Mouse (Mus musculus) heart, embryonic 11.5 days (tissue): Measurements from ENCODE around the gene Cacna1d. TPM values are rescaled to one million over a fixed set of nuclear protein-coding genes. Genes with fewer than 3 reads are reported as not detected.

Experiments used
- ATAC-seq: fragments of 200-750 bp; cut with Nextera tagmentation; replicated peaks from 2 replicates; pipeline ENCODE4 v1.8.0; 2017; ENCODE audit warnings: moderate library complexity; ENCODE audit not compliant: insufficient number of reproducible peaks, low FRiP score, low TSS enrichment
- H3K27ac ChIP-seq: fragments of 300-500 bp; sonication (generic); 2 replicates; pipeline ENCODE4 v1.5.1; 2014; ENCODE audit warnings: mild to moderate bottlenecking, low read depth, low read length
- H3K27me3 ChIP-seq: fragments of 300-500 bp; sonication (generic); 2 replicates; pipeline ENCODE4 v1.6.1; 2014; ENCODE audit warnings: mild to moderate bottlenecking, low read length, mixed read lengths; ENCODE audit not compliant: control insufficient read depth, insufficient read depth
- H3K36me3 ChIP-seq: fragments of 300-500 bp; sonication (generic); 2 replicates; pipeline ENCODE4 v1.6.1; 2014; ENCODE audit warnings: mild to moderate bottlenecking, low read length, moderate library complexity, mixed read lengths; ENCODE audit not compliant: control insufficient read depth, insufficient read depth
- H3K4me1 ChIP-seq: fragments of 300-500 bp; sonication (generic); 2 replicates; pipeline ENCODE4 v1.6.1; 2014; ENCODE audit warnings: low read length; ENCODE audit not compliant: control insufficient read depth, insufficient read depth
- H3K4me2 ChIP-seq: fragments of 300-500 bp; sonication (generic); 2 replicates; pipeline ENCODE4 v1.6.1; 2014; ENCODE audit warnings: mild to moderate bottlenecking, moderate library complexity
- H3K4me3 ChIP-seq: fragments of 300-500 bp; sonication (generic); 2 replicates; pipeline ENCODE4 v1.5.1; 2014; ENCODE audit warnings: low read depth, low read length
- H3K9ac ChIP-seq: fragments of 300-500 bp; sonication (generic); 2 replicates; pipeline ENCODE4 v1.6.1; 2014; ENCODE audit warnings: mild to moderate bottlenecking, low read depth, low read length, moderate library complexity
- H3K9me3 ChIP-seq: fragments of 300-500 bp; sonication (generic); replicated peaks from 2 replicates; pipeline ENCODE4 v1.6.1; 2016; ENCODE audit warnings: low read length; ENCODE audit not compliant: control insufficient read depth
- WGBS: fragments of 180-500 bp; shearing (Covaris S2); extraction: QIAGEN DNeasy Blood & Tissue Kit; methylation state at CpG from one replicate; pipeline ENCODE4 v1.1.7; 2014; ENCODE audit not compliant: insufficient replicate concordance; 5-methylcytosine and 5-hydroxymethylcytosine counted together
- polyA plus RNA-seq: library from polyadenylated mRNA; unstranded; fragments of >200 nt; fragmentation: Nextera tagmentation; extraction: Ambion mirVana; gene quantifications from 2 replicates; pipeline ENCODE4 v1.2.1, GENCODE M21; 2014

Cacna1d gene
- polyA plus RNA-seq, 1 experiment from 2014 or later = 17.5 TPM

GRCm38 (mm10) chr14:30009864-30010560 lies 481.2 kb downstream of the Cacna1d start:
- Histone ChIP-seq H3K27me3 (peaks cover 30% of the 10 kb centered on the region), H3K4me1 (no peaks in the 10 kb centered on the region), H3K27ac (no peak overlapping the region), H3K4me3 (no peak overlapping the region), H3K36me3 (no peaks in the 10 kb centered on the region), H3K9ac (no peak overlapping the region), H3K9me3 (no peaks in the 10 kb centered on the region), H3K4me2 (no peak overlapping the region)
- no peak for ATAC-seq
- 79% methylated on average over 10 of the region's 10 CpGs for WGBS

DNA sequence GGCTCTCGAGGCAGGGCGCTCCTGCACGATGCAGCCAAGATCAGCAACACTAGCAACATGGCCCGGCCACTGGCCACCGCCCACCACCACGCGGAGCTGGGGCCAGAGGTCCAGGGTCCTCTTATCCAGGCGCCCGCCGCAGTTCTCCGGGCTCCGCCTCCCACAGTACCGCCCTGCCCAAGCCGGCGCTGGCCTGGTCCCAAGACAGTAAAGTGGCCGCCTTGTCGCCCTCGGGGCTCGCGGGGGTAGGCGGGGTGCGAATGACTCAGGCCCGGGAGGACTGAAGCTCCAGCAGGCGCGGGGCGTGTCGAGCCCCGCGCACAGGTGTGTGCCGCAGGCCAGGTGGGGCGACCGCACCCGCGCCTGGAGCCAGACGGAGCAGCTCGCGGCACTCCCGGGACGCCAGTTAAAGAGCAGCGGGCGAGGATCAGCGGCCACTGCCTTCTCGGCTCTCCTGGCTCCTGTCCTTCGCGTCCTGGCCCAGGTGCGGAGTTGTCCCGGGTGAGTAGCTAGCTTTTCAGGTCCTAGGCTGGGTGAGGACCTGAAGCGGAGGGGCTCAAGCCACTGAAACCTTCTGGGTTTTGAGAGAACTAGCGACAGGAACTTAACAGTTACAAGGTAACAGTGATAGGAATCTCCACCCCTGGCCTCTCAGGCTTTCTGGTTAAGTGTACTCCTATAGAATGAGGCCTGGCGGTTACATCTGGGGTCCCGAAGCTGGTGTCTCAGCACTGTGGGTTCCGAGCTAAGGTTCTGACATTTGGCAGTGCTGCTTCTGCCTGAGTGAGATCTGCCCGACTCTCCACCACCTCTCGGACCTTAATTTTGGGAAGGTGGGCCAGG lies 482.3 kb downstream of the Cacna1d start, which contains the start of the genes Il17rb and Chdh:
Gene Il17rb (minus strand): TSS at position 164 of the 843 bp plus-strand sequence.
Gene Chdh (plus strand): TSS at position 291 of the 843 bp plus-strand sequence.
- no peak; the same call in 1 of the 2 replicates for ATAC-seq
- no peak within 1 kb of the TSS for H3K27ac ChIP-seq
- peak within 1 kb of the TSS; percentile 48 for H3K4me3 ChIP-seq
- H3K4me1 ChIP-seq = no peaks in the 10 kb centered on the region
- 10% methylated on average over 54 of the region's 54 CpGs for WGBS
- H3K36me3 ChIP-seq = no peaks in the 10 kb centered on the region
- peaks cover 30% of the 10 kb centered on the region for H3K27me3 ChIP-seq
- H3K4me2 ChIP-seq = peak within 1 kb of the TSS; percentile 91
- H3K9ac ChIP-seq = peak within 1 kb of the TSS; percentile 39; the same call in 1 of the 2 replicates
- no peaks in the 10 kb centered on the region for H3K9me3 ChIP-seq

GRCm38 (mm10) chr14:29999475-29999811 lies 491.8 kb downstream of the Cacna1d start:
- no peak for ATAC-seq
- Histone ChIP-seq H3K4me3 (no peak overlapping the region), H3K9ac (no peak overlapping the region), H3K9me3 (no peaks in the 10 kb centered on the region), H3K27ac (no peak overlapping the region), H3K36me3 (peaks cover 6% of the 10 kb centered on the region), H3K4me2 (no peak overlapping the region), H3K4me1 (no peaks in the 10 kb centered on the region), H3K27me3 (0 out of 2 replicates have a peak, but pooled peaks cover 5% of the 10 kb centered on the region)
- 85% methylated on average over 3 of the region's 3 CpGs for WGBS

GRCm38 (mm10) chr14:29998747-29999474 lies 492.3 kb downstream of the Cacna1d start:
- no peak for ATAC-seq
- Histone ChIP-seq H3K36me3 (peaks cover 7% of the 10 kb centered on the region), H3K4me1 (no peaks in the 10 kb centered on the region), H3K9ac (no peak overlapping the region), H3K27me3 (0 out of 2 replicates have a peak, but pooled peaks cover 5% of the 10 kb centered on the region), H3K4me2 (no peak overlapping the region), H3K4me3 (no peak overlapping the region), H3K27ac (no peak overlapping the region), H3K9me3 (no peaks in the 10 kb centered on the region)
- whole genome bisulfite sequencing = 78% methylated on average over 13 of the region's 13 CpGs

DNA sequence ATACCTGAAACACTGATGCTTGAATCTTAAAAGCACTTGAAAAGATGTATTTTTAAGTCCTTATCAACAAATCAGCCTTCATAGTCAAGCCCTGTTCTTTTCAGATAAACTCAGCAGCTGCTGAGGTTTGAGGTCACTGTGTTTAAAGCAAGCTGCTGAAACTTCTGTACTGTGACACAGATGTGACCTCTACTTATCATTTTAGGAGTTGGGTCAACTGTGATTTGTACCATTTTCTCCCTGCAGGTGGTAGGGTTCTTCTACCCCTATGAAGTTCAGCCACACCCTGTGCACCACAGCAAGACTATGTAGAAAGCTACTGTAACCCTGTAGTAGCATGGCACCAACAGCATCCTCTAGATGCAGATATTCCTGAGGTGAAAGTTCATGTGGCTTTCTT lies 493.9 kb downstream of the Cacna1d start:
- H3K36me3 ChIP-seq = peaks cover 13% of the 10 kb centered on the region
- no peak for ATAC-seq
- H3K9ac ChIP-seq = no peak overlapping the region
- H3K27me3 ChIP-seq = no peaks in the 10 kb centered on the region
- no peaks in the 10 kb centered on the region for H3K9me3 ChIP-seq
- no peak overlapping the region for H3K4me3 ChIP-seq
- no peaks in the 10 kb centered on the region for H3K4me1 ChIP-seq
- H3K4me2 ChIP-seq = no peak overlapping the region
- H3K27ac ChIP-seq = no peak overlapping the region

- peaks cover 19% of the 10 kb centered on the region for H3K36me3 ChIP-seq
- ATAC-seq = no peak
- no peak overlapping the region for H3K9ac ChIP-seq
- no peaks in the 10 kb centered on the region for H3K27me3 ChIP-seq
- no peak overlapping the region for H3K4me2 ChIP-seq
- no peak overlapping the region for H3K27ac ChIP-seq
- no peak overlapping the region for H3K4me3 ChIP-seq
- H3K4me1 ChIP-seq = no peaks in the 10 kb centered on the region
- WGBS = 92% methylated on average over 11 of the region's 11 CpGs
- H3K9me3 ChIP-seq = no peaks in the 10 kb centered on the region
Observed at GRCm38 (mm10) chr14:29996000-29996751, 495.1 kb downstream of the Cacna1d start.

- no peaks in the 10 kb centered on the region for H3K9me3 ChIP-seq
- H3K4me3 ChIP-seq = no peak overlapping the region
- H3K9ac ChIP-seq = no peak overlapping the region
- no peaks in the 10 kb centered on the region for H3K4me1 ChIP-seq
- no peak for ATAC-seq
- WGBS = 90% methylated on average over 4 of the region's 4 CpGs
- H3K36me3 ChIP-seq = peaks cover 28% of the 10 kb centered on the region
- H3K27ac ChIP-seq = no peak overlapping the region
- no peak overlapping the region for H3K4me2 ChIP-seq
- no peaks in the 10 kb centered on the region for H3K27me3 ChIP-seq
Observed at GRCm38 (mm10) chr14:29994976-29995375, 496.3 kb downstream of the Cacna1d start.
